In the genomic region with DNA sequence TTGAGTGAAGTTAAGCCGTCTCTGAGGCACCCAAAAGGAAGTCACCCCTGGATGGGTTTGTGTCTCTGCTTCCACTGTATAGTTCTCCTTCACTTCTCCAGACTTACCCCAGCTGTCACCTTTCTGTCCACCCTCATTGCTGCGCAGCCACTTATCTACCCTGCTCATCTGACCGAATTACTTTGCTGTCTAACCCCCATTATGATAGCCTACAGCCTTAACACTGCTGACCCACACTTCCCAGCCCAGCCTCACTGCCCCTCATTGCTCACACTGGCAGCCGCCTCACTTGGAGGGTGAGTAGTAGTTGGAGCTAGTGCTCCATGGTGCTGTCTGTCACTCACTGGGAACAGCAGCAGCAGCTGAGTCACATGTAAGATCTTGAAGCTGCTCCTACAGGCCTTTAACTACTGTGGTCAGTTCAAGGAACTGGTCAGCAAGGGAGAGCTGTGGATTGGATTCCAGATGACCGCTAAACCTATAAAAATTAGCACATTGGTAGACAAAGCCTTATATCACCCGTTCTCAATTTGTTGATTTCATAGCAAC, we compare ENCODE assay signal across 15 mouse cellular contexts. TPM values are rescaled to one million over a fixed set of nuclear protein-coding genes. Genes with fewer than 3 reads are reported as not detected.
DNase-seq lines count a peak whose midpoint lies in the region; ATAC-seq and TF ChIP-seq lines count a peak whose summit lies in the region.
"Had no signal": no experiment of that assay in that cellular context is flagged by ENCODE, and none has a peak within 500 bp of the region (broad histone marks: within the 10 kb centered on the region; RNA-seq: fewer than 3 reads in every experiment).

No protein-coding gene starts in this region.

- TF ChIP-seq RAD21 in MEL (IDR thresholded peaks at IDR 0.05; ENCODE audit: low read depth, low read length) = no peak

- H3K9me3 ChIP-seq in forebrain, embryonic 13.5 days (replicated peaks) = no peaks in the 10 kb centered on the region
- no peaks in the 10 kb centered on the region for H3K9me3 ChIP-seq in forebrain, embryonic 12.5 days
- no peaks in the 10 kb centered on the region for H3K9me3 ChIP-seq in hindbrain, embryonic 14.5 days (ENCODE audit: control insufficient read depth, low read length)
- H3K9me3 ChIP-seq in hindbrain, embryonic 11.5 days (ENCODE audit: control insufficient read depth, low read length) = no peaks in the 10 kb centered on the region
- H3K9me3 ChIP-seq in MEL (replicated peaks; ENCODE audit: insufficient read depth, low read length) = no peaks in the 10 kb centered on the region
- H3K9me3 ChIP-seq in midbrain, embryonic 14.5 days (ENCODE audit: control insufficient read depth, low read length) = no peaks in the 10 kb centered on the region
- H3K9me3 ChIP-seq: embryonic facial prominence, embryonic 13.5 days had no signal

- 93% methylated on average over 6 of the region's 6 CpGs for WGBS in forebrain, embryonic 13.5 days
- WGBS in forebrain, embryonic 12.5 days = 90% methylated on average over 6 of the region's 6 CpGs
- 86% methylated on average over 6 of the region's 6 CpGs for whole genome bisulfite sequencing in hindbrain, embryonic 14.5 days
- WGBS in hindbrain, embryonic 11.5 days = 90% methylated on average over 6 of the region's 6 CpGs
- WGBS in midbrain, embryonic 14.5 days = 89% methylated on average over 6 of the region's 6 CpGs

- peak overlapping the region; percentile 22; the same call in 1 of the 2 replicates for H3K4me2 ChIP-seq in forebrain, embryonic 13.5 days
- H3K4me2 ChIP-seq in forebrain, embryonic 12.5 days = no peak overlapping the region
- peak overlapping the region; percentile 63 for H3K4me2 ChIP-seq in hindbrain, embryonic 14.5 days (replicated peaks)
- no peak overlapping the region for H3K4me2 ChIP-seq in hindbrain, embryonic 11.5 days (replicated peaks; ENCODE audit: low read depth, low read length)
- H3K4me2 ChIP-seq in midbrain, embryonic 14.5 days (ENCODE audit: low read length) = peak overlapping the region; percentile 67

- no peak overlapping the region for H3K4me3 ChIP-seq in forebrain, embryonic 13.5 days
- H3K4me3 ChIP-seq in forebrain, embryonic 12.5 days (replicated peaks) = no peak overlapping the region
- H3K4me3 ChIP-seq in hindbrain, embryonic 14.5 days (replicated peaks; ENCODE audit: low read length) = no peak overlapping the region
- H3K4me3 ChIP-seq in hindbrain, embryonic 11.5 days (ENCODE audit: low read depth, low read length) = no peak overlapping the region
- H3K4me3 ChIP-seq in MEL (ENCODE audit: control insufficient read depth in 1 of 2, insufficient read depth in 1 of 2, low read depth in 2 of 2, low read length in 2 of 2) = no peak overlapping the region
- H3K4me3 ChIP-seq in midbrain, embryonic 14.5 days (replicated peaks; ENCODE audit: low read depth, low read length) = no peak overlapping the region
- H3K4me3 ChIP-seq: embryonic facial prominence, embryonic 13.5 days had no signal

- H3K27ac ChIP-seq in forebrain, embryonic 13.5 days = no peak overlapping the region
- H3K27ac ChIP-seq in forebrain, embryonic 12.5 days = no peak overlapping the region
- H3K27ac ChIP-seq in hindbrain, embryonic 14.5 days = no peak overlapping the region
- no peak overlapping the region for H3K27ac ChIP-seq in hindbrain, embryonic 11.5 days (ENCODE audit: low read depth, low read length)
- H3K27ac ChIP-seq in MEL (ENCODE audit: control insufficient read depth, low read depth, low read length) = no peak overlapping the region
- no peak overlapping the region for H3K27ac ChIP-seq in midbrain, embryonic 14.5 days (replicated peaks; ENCODE audit: low read depth, low read length)
- H3K27ac ChIP-seq: embryonic facial prominence, embryonic 13.5 days had no signal

- no peak for DNase-seq in hindbrain, embryonic 14.5 days (ENCODE audit: low spot score)
- DNase-seq in hindbrain, embryonic 11.5 days (ENCODE audit: low spot score) = no peak
- DNase-seq in MEL (ENCODE audit: low read depth, low spot score) = no peak
- DNase-seq in midbrain, embryonic 14.5 days = no peak
- no peak for DNase-seq in left cerebral cortex, postnatal 36 days (ENCODE audit: low spot score in 2 of 2)
- no peak for DNase-seq in adrenal gland, adult 2 months
- DNase-seq: heart, postnatal 36 days; kidney, adult 11 months; kidney, postnatal 25 days; right cerebral cortex, postnatal 14 days; thymus, adult 18-20 months had no signal

- no peak for ATAC-seq in forebrain, embryonic 13.5 days
- no peak for ATAC-seq in forebrain, embryonic 12.5 days (ENCODE audit: low FRiP score)
- ATAC-seq in hindbrain, embryonic 14.5 days (ENCODE audit: low FRiP score) = no peak
- no peak for ATAC-seq in hindbrain, embryonic 11.5 days (ENCODE audit: low FRiP score)
- ATAC-seq in midbrain, embryonic 14.5 days (ENCODE audit: low FRiP score, low TSS enrichment) = no peak
- ATAC-seq: lung, postnatal 0 days had no signal

- peaks cover 18% of the 10 kb centered on the region for H3K79me2 ChIP-seq in MEL (ENCODE audit: control insufficient read depth, insufficient read depth, low read length, poor library complexity)

- no peaks in the 10 kb centered on the region for H3K36me3 ChIP-seq in forebrain, embryonic 13.5 days (ENCODE audit: poor library complexity, severe bottlenecking)
- H3K36me3 ChIP-seq in forebrain, embryonic 12.5 days (replicated peaks) = no peaks in the 10 kb centered on the region
- no peaks in the 10 kb centered on the region for H3K36me3 ChIP-seq in hindbrain, embryonic 14.5 days (replicated peaks; ENCODE audit: control insufficient read depth, insufficient read depth)
- no peaks in the 10 kb centered on the region for H3K36me3 ChIP-seq in hindbrain, embryonic 11.5 days (ENCODE audit: control insufficient read depth, insufficient read depth, low read length)
- H3K36me3 ChIP-seq in MEL (ENCODE audit: control insufficient read depth in 1 of 2, insufficient read depth in 2 of 2, low read length in 2 of 2) = peaks cover 0 to 29% of the 10 kb centered on the region in 2 experiments; a peak in 2 of 4 replicates
- H3K36me3 ChIP-seq in midbrain, embryonic 14.5 days (ENCODE audit: control insufficient read depth, insufficient read depth, low read length) = no peaks in the 10 kb centered on the region
- H3K36me3 ChIP-seq: embryonic facial prominence, embryonic 13.5 days had no signal

- H3K9ac ChIP-seq in forebrain, embryonic 13.5 days = no peak overlapping the region
- H3K9ac ChIP-seq in forebrain, embryonic 12.5 days = no peak overlapping the region
- no peak overlapping the region for H3K9ac ChIP-seq in hindbrain, embryonic 14.5 days
- H3K9ac ChIP-seq in hindbrain, embryonic 11.5 days (ENCODE audit: low read depth, low read length) = no peak overlapping the region
- no peak overlapping the region for H3K9ac ChIP-seq in MEL (ENCODE audit: control insufficient read depth, low read depth, low read length, poor library complexity, severe bottlenecking)
- H3K9ac ChIP-seq in midbrain, embryonic 14.5 days (replicated peaks; ENCODE audit: low read length) = 0 out of 2 replicates have a peak overlapping the region, but pooled peaks have one; percentile 12
- H3K9ac ChIP-seq: embryonic facial prominence, embryonic 13.5 days had no signal

- TF ChIP-seq EP300 in MEL (IDR thresholded peaks at IDR 0.05; ENCODE audit: low read depth in 1 of 2, low read length in 2 of 2) = no peak

- H3K27me3 ChIP-seq in forebrain, embryonic 13.5 days = no peaks in the 10 kb centered on the region
- H3K27me3 ChIP-seq in forebrain, embryonic 12.5 days = no peaks in the 10 kb centered on the region
- no peaks in the 10 kb centered on the region for H3K27me3 ChIP-seq in hindbrain, embryonic 14.5 days (ENCODE audit: control insufficient read depth, insufficient read depth, low read length)
- H3K27me3 ChIP-seq in hindbrain, embryonic 11.5 days (ENCODE audit: control insufficient read depth, insufficient read depth, low read length) = no peaks in the 10 kb centered on the region
- H3K27me3 ChIP-seq in MEL (ENCODE audit: control insufficient read depth in 1 of 2, insufficient read depth in 2 of 2, low read length in 2 of 2) = no peaks in the 10 kb centered on the region
- H3K27me3 ChIP-seq in midbrain, embryonic 14.5 days (ENCODE audit: control insufficient read depth, insufficient read depth, low read length) = no peaks in the 10 kb centered on the region
- H3K27me3 ChIP-seq: embryonic facial prominence, embryonic 13.5 days had no signal

- TF ChIP-seq POLR2A in MEL (IDR thresholded peaks at IDR 0.05; ENCODE audit: control insufficient read depth in 1 of 2, insufficient read depth in 1 of 2, low read depth in 1 of 2, low read length in 2 of 2, poor library complexity in 1 of 2) = no peak

- H3K4me1 ChIP-seq in forebrain, embryonic 13.5 days = peaks cover 36% of the 10 kb centered on the region
- peaks cover 34% of the 10 kb centered on the region for H3K4me1 ChIP-seq in forebrain, embryonic 12.5 days
- peaks cover 34% of the 10 kb centered on the region for H3K4me1 ChIP-seq in hindbrain, embryonic 14.5 days (replicated peaks; ENCODE audit: control insufficient read depth, insufficient read depth, low read length)
- peaks cover 3% of the 10 kb centered on the region; the same call in 1 of the 2 replicates for H3K4me1 ChIP-seq in hindbrain, embryonic 11.5 days (replicated peaks; ENCODE audit: control insufficient read depth, insufficient read depth, low read length)
- peaks cover 9 to 27% of the 10 kb centered on the region in 2 experiments for H3K4me1 ChIP-seq in MEL (ENCODE audit: control insufficient read depth in 1 of 2, insufficient read depth in 2 of 2, low read length in 2 of 2)
- H3K4me1 ChIP-seq in midbrain, embryonic 14.5 days (ENCODE audit: control insufficient read depth, insufficient read depth, low read length) = peaks cover 31% of the 10 kb centered on the region

- TF ChIP-seq CTCF in MEL (IDR thresholded peaks at IDR 0.05 in 2 of 3, conservative IDR thresholded peaks at IDR 0.05 in 1 of 3; ENCODE audit: control insufficient read depth in 1 of 3, insufficient read depth in 1 of 3, low read depth in 2 of 3, low read length in 3 of 3, poor library complexity in 1 of 3, severe bottlenecking in 1 of 3) = no peak

- intact Hi-C loops in left cerebral cortex, postnatal 36 days (cut with DNase I) = loop anchor here (5.0 kb wide), 2 partner anchors 297 to 463 kb away; a partner anchor contains a TSS

RNA-seq across cellular contexts. Expression of a gene that starts 4.6 kb away (rescaled TPM):
- polyA plus RNA-seq in forebrain, embryonic 13.5 days (2015; fragmentation: Nextera tagmentation; extraction: Ambion mirVana) = 37.9 and 44.2 TPM in 2 replicates
- 29.0 and 34.0 TPM in 2 replicates for polyA plus RNA-seq in forebrain, embryonic 12.5 days (2016; fragmentation: Nextera tagmentation; extraction: Ambion mirVana)
- polyA plus RNA-seq in hindbrain, embryonic 14.5 days (2014; fragmentation: Nextera tagmentation; extraction: Ambion mirVana) = 37.1 and 42.7 TPM in 2 replicates
- 24.6 and 26.3 TPM in 2 replicates for polyA plus RNA-seq in hindbrain, embryonic 11.5 days (2014; fragmentation: Nextera tagmentation; extraction: Ambion mirVana)
- total RNA-seq in MEL (2012; rRNA removed) = 11.7 and 13.2 TPM in 2 replicates
- 10 to 100 TPM in 1 of 2 experiments, not detected in 1; 11.7 TPM for polyA plus RNA-seq in MEL (2012; ENCODE audit: insufficient read depth in 1 of 2, insufficient read length in 2 of 2, low read depth in 1 of 2, low replicate concordance in 2 of 2, missing spikeins in 1 of 2)
- polyA plus RNA-seq in midbrain, embryonic 14.5 days (2014; fragmentation: Nextera tagmentation; extraction: Ambion mirVana) = 29.5 and 33.9 TPM in 2 replicates
- total RNA-seq in left cerebral cortex, postnatal 36 days (2021) = 10 to 100 TPM; 49.6 to 52.7 TPM
- 10 to 100 TPM; 15.6 to 19.7 TPM for total RNA-seq in adrenal gland, adult 2 months (2021)
- polyA plus RNA-seq in adrenal gland, adult 2 months (2012; rRNA removed) = 12.3 and 12.4 TPM in 2 replicates

RNA-seq across cellular contexts. Expression of a gene that starts 4.7 kb away (rescaled TPM):
- polyA plus RNA-seq in forebrain, embryonic 13.5 days (2015; fragmentation: Nextera tagmentation; extraction: Ambion mirVana) = 21.2 and 23.2 TPM in 2 replicates
- polyA plus RNA-seq in forebrain, embryonic 12.5 days (2016; fragmentation: Nextera tagmentation; extraction: Ambion mirVana) = 21.9 and 26.0 TPM in 2 replicates
- 11.8 and 12.9 TPM in 2 replicates for polyA plus RNA-seq in hindbrain, embryonic 14.5 days (2014; fragmentation: Nextera tagmentation; extraction: Ambion mirVana)
- polyA plus RNA-seq in hindbrain, embryonic 11.5 days (2014; fragmentation: Nextera tagmentation; extraction: Ambion mirVana) = 21.3 and 22.1 TPM in 2 replicates
- total RNA-seq in MEL (2012; rRNA removed) = 14.2 and 16.7 TPM in 2 replicates
- polyA plus RNA-seq in MEL (2012; ENCODE audit: insufficient read depth in 1 of 2, insufficient read length in 2 of 2, low read depth in 1 of 2, low replicate concordance in 2 of 2, missing spikeins in 1 of 2) = 10 to 100 TPM in 1 of 2 experiments, not detected in 1; 19.2 TPM
- 13.6 and 16.3 TPM in 2 replicates for polyA plus RNA-seq in midbrain, embryonic 14.5 days (2014; fragmentation: Nextera tagmentation; extraction: Ambion mirVana)
- 1 to 10 TPM; 7.0 to 7.4 TPM for total RNA-seq in left cerebral cortex, postnatal 36 days (2021)
- total RNA-seq in adrenal gland, adult 2 months (2021) = 1 to 10 TPM; 4.5 to 7.2 TPM
- 0.22 and 0.41 TPM in 2 replicates for polyA plus RNA-seq in adrenal gland, adult 2 months (2012; rRNA removed)

Comparison
In these comparisons a context has a peak if more than half of its experiments do, and no peak if none do; other contexts are left out.
1. H3K4me2 ChIP-seq: peak in forebrain, embryonic 13.5 days (single experiment), hindbrain, embryonic 14.5 days (single experiment) and midbrain, embryonic 14.5 days (single experiment); none in forebrain, embryonic 12.5 days (single experiment) and hindbrain, embryonic 11.5 days (single experiment).